Mouse (Mus musculus): ENCODE results near the gene Arhgap33.
A peak's percentile ranks its signal among the peaks of the same experiment; 100 is the strongest.

Arhgap33 gene

GRCm38 (mm10) chr7:30553810-30554584, 19.1 kb upstream of the Arhgap33 start:
- ATAC-seq (ENCODE audit: insufficient number of reproducible peaks, low FRiP score, low TSS enrichment): no peak

- no peak for ATAC-seq (ENCODE audit: insufficient number of reproducible peaks, low FRiP score, low TSS enrichment)
These were observed 18.2 kb upstream of the Arhgap33 start for GRCm38 (mm10) chr7:30553021-30553589.

GRCm38 (mm10) chr7:30552102-30553020, 17.5 kb upstream of the Arhgap33 start, which contains the start of the genes Hspb6 and Proser3:
TSS of gene Hspb6 (plus strand) at chr7:30552178.
TSS of gene Proser3 (minus strand) at chr7:30552299.
- ATAC-seq (ENCODE audit: insufficient number of reproducible peaks, low FRiP score, low TSS enrichment): peak; percentile 89

GRCm38 (mm10) chr7:30551445-30552101, 16.7 kb upstream of the Arhgap33 start:
- ATAC-seq (ENCODE audit: insufficient number of reproducible peaks, low FRiP score, low TSS enrichment): 0 out of 2 replicates have a peak, but pooled peaks have one; percentile 26

GRCm38 (mm10) chr7:30550603-30551002, 15.7 kb upstream of the Arhgap33 start:
- ATAC-seq (ENCODE audit: insufficient number of reproducible peaks, low FRiP score, low TSS enrichment): no peak

GRCm38 (mm10) chr7:30549880-30550279, 15.0 kb upstream of the Arhgap33 start:
- ATAC-seq (ENCODE audit: insufficient number of reproducible peaks, low FRiP score, low TSS enrichment): no peak

GRCm38 (mm10) chr7:30544327-30544726, 9.5 kb upstream of the Arhgap33 start:
- ATAC-seq (ENCODE audit: insufficient number of reproducible peaks, low FRiP score, low TSS enrichment): no peak

GRCm38 (mm10) chr7:30540572-30540971, 5.7 kb upstream of the Arhgap33 start:
- ATAC-seq (ENCODE audit: insufficient number of reproducible peaks, low FRiP score, low TSS enrichment): no peak

- ATAC-seq (ENCODE audit: insufficient number of reproducible peaks, low FRiP score, low TSS enrichment): no peak
These were observed 773 bp downstream of the Arhgap33 start for GRCm38 (mm10) chr7:30533941-30534632.

GRCm38 (mm10) chr7:30532931-30533330, 1.9 kb downstream of the Arhgap33 start:
- ATAC-seq (ENCODE audit: insufficient number of reproducible peaks, low FRiP score, low TSS enrichment): no peak

GRCm38 (mm10) chr7:30531291-30531815, 3.5 kb downstream of the Arhgap33 start:
- no peak for ATAC-seq (ENCODE audit: insufficient number of reproducible peaks, low FRiP score, low TSS enrichment)

GRCm38 (mm10) chr7:30526981-30527380, 7.9 kb downstream of the Arhgap33 start:
- no peak for ATAC-seq (ENCODE audit: insufficient number of reproducible peaks, low FRiP score, low TSS enrichment)

GRCm38 (mm10) chr7:30526399-30526798, 8.5 kb downstream of the Arhgap33 start:
- ATAC-seq (ENCODE audit: insufficient number of reproducible peaks, low FRiP score, low TSS enrichment): no peak

GRCm38 (mm10) chr7:30525954-30526353, 8.9 kb downstream of the Arhgap33 start:
- ATAC-seq (ENCODE audit: insufficient number of reproducible peaks, low FRiP score, low TSS enrichment): no peak

GRCm38 (mm10) chr7:30524487-30524886, 10.4 kb downstream of the Arhgap33 start:
- no peak for ATAC-seq (ENCODE audit: insufficient number of reproducible peaks, low FRiP score, low TSS enrichment)

GRCm38 (mm10) chr7:30522871-30523270, 12.0 kb downstream of the Arhgap33 start:
- ATAC-seq (ENCODE audit: insufficient number of reproducible peaks, low FRiP score, low TSS enrichment): no peak

- ATAC-seq (ENCODE audit: insufficient number of reproducible peaks, low FRiP score, low TSS enrichment): peak; percentile 36; the same call in 1 of the 2 replicates
These were observed 14.0 kb downstream of the Arhgap33 start for GRCm38 (mm10) chr7:30520856-30521255.

GRCm38 (mm10) chr7:30520396-30520795, 14.5 kb downstream of the Arhgap33 start:
- ATAC-seq (ENCODE audit: insufficient number of reproducible peaks, low FRiP score, low TSS enrichment): no peak

GRCm38 (mm10) chr7:30518325-30518724, 16.5 kb downstream of the Arhgap33 start:
- no peak for ATAC-seq (ENCODE audit: insufficient number of reproducible peaks, low FRiP score, low TSS enrichment)
